Mouse (Mus musculus): Measurements from ENCODE around the gene Nudt5. TPM values are rescaled to one million over a fixed set of nuclear protein-coding genes. Genes with fewer than 3 reads are reported as not detected.

Gene Nudt5
- total RNA-seq, 2 experiments from 2014 or later = 19.5 to 21.6 TPM

- no peak for DNase-seq (ENCODE audit: low spot score in 2 of 2)
Observed at GRCm38 (mm10) chr2:5862834-5863233, 18.0 kb downstream of the Nudt5 start, which contains the start of gene Gm13199. Gene Gm13199 (minus strand): TSS chr2:5862934.

GRCm38 (mm10) chr2:5867681-5868080 lies 22.9 kb downstream of the Nudt5 start:
- DNase-seq (ENCODE audit: low spot score in 2 of 2) = no peak

- DNase-seq (ENCODE audit: low spot score in 2 of 2) = no peak
Observed at GRCm38 (mm10) chr2:5869746-5870145, 24.9 kb downstream of the Nudt5 start.

- no peak for DNase-seq (ENCODE audit: low spot score in 2 of 2)
Observed at GRCm38 (mm10) chr2:5877446-5877845, 32.6 kb downstream of the Nudt5 start.

GRCm38 (mm10) chr2:5888865-5889264 lies 44.0 kb downstream of the Nudt5 start:
- no peak for DNase-seq (ENCODE audit: low spot score in 2 of 2)

- DNase-seq (ENCODE audit: low spot score in 2 of 2) = no peak
Observed at GRCm38 (mm10) chr2:5889412-5889811, 44.6 kb downstream of the Nudt5 start.

GRCm38 (mm10) chr2:5894296-5894695 lies 49.5 kb downstream of the Nudt5 start:
- DNase-seq (ENCODE audit: low spot score in 2 of 2) = no peak

- peak; percentile 100 for DNase-seq (ENCODE audit: low spot score in 2 of 2)
Observed at GRCm38 (mm10) chr2:5894843-5895570, 50.2 kb downstream of the Nudt5 start, which contains the start of gene Sec61a2. Gene Sec61a2 (minus strand): TSS chr2:5895432.

GRCm38 (mm10) chr2:5900145-5900544 lies 55.3 kb downstream of the Nudt5 start:
- DNase-seq (ENCODE audit: low spot score in 2 of 2) = peak; percentile 30 to 31

GRCm38 (mm10) chr2:5906092-5906491 lies 61.3 kb downstream of the Nudt5 start:
- DNase-seq (ENCODE audit: low spot score in 2 of 2) = peak; percentile 35 to 50

GRCm38 (mm10) chr2:5906625-5907024 lies 61.8 kb downstream of the Nudt5 start:
- peak; percentile 38 for DNase-seq (ENCODE audit: low spot score in 2 of 2)

GRCm38 (mm10) chr2:5911282-5911965 lies 66.6 kb downstream of the Nudt5 start:
- peak; percentile 13 to 30 for DNase-seq (ENCODE audit: low spot score in 2 of 2)

Other genes with a start within 250 kb of the Nudt5 start
- gene Camk1d, start 130.5 kb upstream of the Nudt5 start, total RNA-seq (2021) = 100 to 1,000 TPM; 124 to 128 TPM
- 100 to 1,000 TPM; 117 to 132 TPM for gene Cdc123, start 145 bp downstream of the Nudt5 start, total RNA-seq (2021)
- 1 to 10 TPM; 1.8 to 2.1 TPM for gene Gm13199, start 17.9 kb downstream of the Nudt5 start, total RNA-seq (2021)
- gene Sec61a2, start 50.4 kb downstream of the Nudt5 start, total RNA-seq (2021) = 100 to 1,000 TPM; 103 to 112 TPM
- 10 to 100 TPM in 1 of 2 experiments, 1 to 10 TPM in 1; 9.5 to 12.4 TPM for gene Dhtkd1, start 97.8 kb downstream of the Nudt5 start, total RNA-seq (2021)
- 10 to 100 TPM; 18.6 to 19.5 TPM for gene Upf2, start 106.5 kb downstream of the Nudt5 start, total RNA-seq (2021)

Measured in layer of hippocampus, postnatal 10 days (tissue).